Mouse (Mus musculus): ENCODE results near the gene Gm10778.

DNA sequence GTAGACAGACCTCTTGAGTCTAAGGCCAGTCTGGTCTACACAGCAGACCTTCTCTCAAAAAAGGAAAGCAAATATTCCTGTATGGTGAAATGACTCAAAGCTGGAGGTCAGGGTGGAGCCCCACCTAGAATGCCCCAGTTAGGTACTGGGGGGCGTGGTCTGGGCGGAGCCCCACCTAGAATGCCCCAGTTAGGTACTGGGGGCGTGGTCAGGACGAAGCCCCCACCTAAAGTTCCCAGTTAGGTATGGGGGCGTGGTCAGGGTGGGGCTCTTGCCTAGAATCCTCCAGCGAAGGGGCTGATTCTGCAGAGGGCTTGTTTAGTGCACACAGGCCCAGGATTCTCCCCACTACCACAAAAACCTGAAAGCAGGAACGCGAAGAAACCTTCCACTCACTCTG is 25.4 kb upstream of the Gm10778 start:
- no peak for TF ChIP-seq POLR2A (IDR thresholded peaks at IDR 0.05; ENCODE audit: borderline replicate concordance, low read depth, low read length)
- TF ChIP-seq CTCF (IDR thresholded peaks at IDR 0.05; ENCODE audit: low read depth, low read length), result no peak

All from bone marrow macrophage, adult 2 months (primary cell).